Mouse (Mus musculus) limb, embryonic 11.5 days (tissue): ENCODE results near the gene Dynlrb1. TPM values are rescaled to one million over a fixed set of nuclear protein-coding genes. Genes with fewer than 3 reads are reported as not detected.

Experiments used
- ATAC-seq: fragments of 200-750 bp; cut with Nextera tagmentation; 2 replicates; pipeline ENCODE4 v1.8.0; 2017; ENCODE audit warnings: low read depth; ENCODE audit not compliant: insufficient number of reproducible peaks, low FRiP score, low TSS enrichment
- DNase-seq: peaks from one replicate; pipeline ENCODE4 v3.0.0-alpha.2; 2015; ENCODE audit warnings: low spot score
- H3K27ac ChIP-seq: fragments of 300-500 bp; sonication (generic); replicated peaks from 2 replicates; pipeline ENCODE4 v1.5.1; 2014; ENCODE audit warnings: low read depth, mild to moderate bottlenecking, low read length
- H3K27me3 ChIP-seq: fragments of 300-500 bp; sonication (generic); 2 replicates; pipeline ENCODE4 v1.6.1; 2014; ENCODE audit warnings: mild to moderate bottlenecking, low read length, mixed read lengths; ENCODE audit not compliant: control insufficient read depth, insufficient read depth
- H3K36me3 ChIP-seq: fragments of 300-500 bp; sonication (generic); 2 replicates; pipeline ENCODE4 v1.6.1; 2014; ENCODE audit warnings: mild to moderate bottlenecking, low read length, moderate library complexity, mixed read lengths; ENCODE audit not compliant: control insufficient read depth, insufficient read depth
- H3K4me1 ChIP-seq: fragments of 300-500 bp; sonication (generic); 2 replicates; pipeline ENCODE4 v1.6.1; 2014; ENCODE audit warnings: low read length, mixed read lengths; ENCODE audit not compliant: control insufficient read depth, insufficient read depth
- H3K4me2 ChIP-seq: fragments of 300-500 bp; sonication (generic); 2 replicates; pipeline ENCODE4 v1.6.1; 2014; ENCODE audit warnings: low read depth, mild to moderate bottlenecking, moderate library complexity; ENCODE audit not compliant: severe bottlenecking
- H3K4me3 ChIP-seq: fragments of 300-500 bp; sonication (generic); 2 replicates; pipeline ENCODE4 v1.5.1; 2014; ENCODE audit warnings: low read depth, low read length
- H3K9ac ChIP-seq: fragments of 300-500 bp; sonication (generic); 2 replicates; pipeline ENCODE4 v1.6.1; 2014; ENCODE audit warnings: mild to moderate bottlenecking, low read length
- H3K9me3 ChIP-seq: fragments of 300-500 bp; sonication (generic); 2 replicates; pipeline ENCODE4 v1.6.1; 2016; ENCODE audit warnings: low read length; ENCODE audit not compliant: control insufficient read depth
- WGBS: fragments of 180-500 bp; shearing (Covaris S2); extraction: QIAGEN DNeasy Blood & Tissue Kit; methylation state at CpG from one replicate; pipeline ENCODE4 v1.1.7; 2014; 5-methylcytosine and 5-hydroxymethylcytosine counted together
- polyA plus RNA-seq: library from polyadenylated mRNA; unstranded; fragments of >200 nt; fragmentation: Nextera tagmentation; extraction: Ambion mirVana; gene quantifications from 2 replicates; pipeline ENCODE4 v1.2.1, GENCODE M21; 2014

The Dynlrb1 gene
- polyA plus RNA-seq, 1 experiment from 2014 or later: 513 TPM

- 92% methylated on average over 4 of the region's 4 CpGs for WGBS
- no peak for ATAC-seq
Measured at GRCm38 (mm10) chr2:155246231-155246630, 9.9 kb downstream of the Dynlrb1 start.

GRCm38 (mm10) chr2:155248206-155248605, 11.9 kb downstream of the Dynlrb1 start:
- H3K4me1 ChIP-seq: no peaks in the 10 kb centered on the region
- no peak overlapping the region for H3K27ac ChIP-seq
- no peaks in the 10 kb centered on the region for H3K27me3 ChIP-seq
- no peak for ATAC-seq
- peaks cover 32% of the 10 kb centered on the region for H3K36me3 ChIP-seq
- 87% methylated on average over 1 of the region's 1 CpGs for WGBS
- no peak overlapping the region for H3K9ac ChIP-seq
- no peak overlapping the region for H3K4me3 ChIP-seq
- H3K4me2 ChIP-seq: no peak overlapping the region
- DNase-seq: no peak
- H3K9me3 ChIP-seq: no peaks in the 10 kb centered on the region

More at GRCm38 (mm10) chr2:155246231-155246630, 9.9 kb downstream of the Dynlrb1 start:
- H3K27ac ChIP-seq: no peak overlapping the region
- no peak overlapping the region for H3K4me3 ChIP-seq
- no peak overlapping the region for H3K9ac ChIP-seq
- no peak overlapping the region for H3K4me2 ChIP-seq
- no peaks in the 10 kb centered on the region for H3K27me3 ChIP-seq
- DNase-seq: no peak
- no peaks in the 10 kb centered on the region for H3K9me3 ChIP-seq
- no peaks in the 10 kb centered on the region for H3K4me1 ChIP-seq
- peaks cover 32% of the 10 kb centered on the region for H3K36me3 ChIP-seq

DNA sequence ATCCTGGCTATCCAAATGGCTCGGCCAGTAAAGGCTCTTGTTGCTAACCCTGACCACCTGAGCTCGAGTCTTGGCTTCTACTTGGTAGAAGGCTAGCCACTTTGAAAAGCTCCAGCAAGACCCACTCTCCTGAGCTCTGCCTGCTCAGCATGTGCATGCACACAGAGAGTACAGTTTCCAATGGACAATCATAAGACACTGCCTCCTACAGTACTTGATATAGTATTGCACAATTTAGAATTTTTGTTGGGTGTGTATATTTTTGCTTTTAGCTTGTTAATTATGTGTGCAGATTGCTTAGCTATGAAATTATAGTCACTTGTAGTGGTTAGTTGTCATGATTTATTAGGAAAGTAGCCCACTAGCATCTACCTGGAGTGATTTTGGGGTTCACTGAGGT, 12.4 kb downstream of the Dynlrb1 start:
- Histone ChIP-seq H3K4me1 (no peaks in the 10 kb centered on the region), H3K36me3 (peaks cover 30% of the 10 kb centered on the region), H3K4me3 (no peak overlapping the region), H3K9me3 (no peaks in the 10 kb centered on the region), H3K4me2 (no peak overlapping the region), H3K27me3 (no peaks in the 10 kb centered on the region), H3K27ac (no peak overlapping the region), H3K9ac (no peak overlapping the region)
- 66% methylated on average over 2 of the region's 2 CpGs for WGBS
- DNase-seq: no peak
- ATAC-seq: no peak

DNA sequence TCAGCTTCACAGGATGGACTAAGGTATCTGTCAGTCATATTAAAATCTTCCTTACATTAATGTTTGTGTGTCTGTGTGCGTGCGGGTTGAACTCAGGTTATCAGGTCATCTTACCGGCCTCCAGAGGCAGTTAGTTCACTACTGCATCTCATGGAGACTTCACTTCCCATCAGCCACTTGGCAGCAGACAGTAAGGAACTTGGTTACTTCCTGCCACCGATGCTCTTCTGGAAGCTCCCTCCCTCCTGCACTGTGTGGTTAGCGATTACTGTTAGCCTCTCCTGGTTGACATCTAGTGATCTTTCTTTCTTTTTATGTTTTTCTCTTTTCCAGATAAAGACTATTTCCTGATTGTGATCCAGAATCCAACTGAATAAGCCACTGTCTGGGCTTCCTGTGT, 13.3 kb downstream of the Dynlrb1 start:
- Histone ChIP-seq H3K4me3 (no peak overlapping the region), H3K9me3 (no peaks in the 10 kb centered on the region), H3K9ac (no peak overlapping the region), H3K4me2 (no peak overlapping the region), H3K27me3 (no peaks in the 10 kb centered on the region), H3K4me1 (no peaks in the 10 kb centered on the region), H3K27ac (no peak overlapping the region), H3K36me3 (peaks cover 29% of the 10 kb centered on the region)
- no peak for ATAC-seq
- no peak for DNase-seq
- WGBS: 95% methylated on average over 5 of the region's 5 CpGs

GRCm38 (mm10) chr2:155265526-155265925, 29.2 kb downstream of the Dynlrb1 start:
- ATAC-seq (no peak), DNase-seq (no peak)
- H3K4me1 ChIP-seq: no peaks in the 10 kb centered on the region
- no peaks in the 10 kb centered on the region for H3K9me3 ChIP-seq
- no peaks in the 10 kb centered on the region for H3K27me3 ChIP-seq
- H3K36me3 ChIP-seq: no peaks in the 10 kb centered on the region
- no peak overlapping the region for H3K9ac ChIP-seq
- H3K27ac ChIP-seq: no peak overlapping the region
- no peak overlapping the region for H3K4me2 ChIP-seq
- WGBS: 85% methylated on average over 6 of the region's 6 CpGs
- H3K4me3 ChIP-seq: no peak overlapping the region

GRCm38 (mm10) chr2:155266896-155267295, 30.6 kb downstream of the Dynlrb1 start:
- H3K4me2 ChIP-seq: no peak overlapping the region
- H3K4me1 ChIP-seq: no peaks in the 10 kb centered on the region
- no peaks in the 10 kb centered on the region for H3K36me3 ChIP-seq
- H3K27me3 ChIP-seq: no peaks in the 10 kb centered on the region
- H3K27ac ChIP-seq: no peak overlapping the region
- H3K9me3 ChIP-seq: no peaks in the 10 kb centered on the region
- ATAC-seq (no peak), DNase-seq (no peak)
- 81% methylated on average over 5 of the region's 5 CpGs for whole genome bisulfite sequencing
- H3K9ac ChIP-seq: no peak overlapping the region
- H3K4me3 ChIP-seq: no peak overlapping the region

- H3K9ac ChIP-seq: no peak overlapping the region
- no peaks in the 10 kb centered on the region for H3K9me3 ChIP-seq
- H3K36me3 ChIP-seq: no peaks in the 10 kb centered on the region
- H3K4me3 ChIP-seq: no peak overlapping the region
- DNase-seq (no peak), ATAC-seq (no peak)
- H3K4me2 ChIP-seq: no peak overlapping the region
- no peaks in the 10 kb centered on the region for H3K27me3 ChIP-seq
- WGBS: 82% methylated on average over 6 of the region's 6 CpGs
- no peak overlapping the region for H3K27ac ChIP-seq
- peaks cover under 1% of the 10 kb centered on the region; the same call in 1 of the 2 replicates for H3K4me1 ChIP-seq
Measured at GRCm38 (mm10) chr2:155271957-155272356, 35.6 kb downstream of the Dynlrb1 start.

DNA sequence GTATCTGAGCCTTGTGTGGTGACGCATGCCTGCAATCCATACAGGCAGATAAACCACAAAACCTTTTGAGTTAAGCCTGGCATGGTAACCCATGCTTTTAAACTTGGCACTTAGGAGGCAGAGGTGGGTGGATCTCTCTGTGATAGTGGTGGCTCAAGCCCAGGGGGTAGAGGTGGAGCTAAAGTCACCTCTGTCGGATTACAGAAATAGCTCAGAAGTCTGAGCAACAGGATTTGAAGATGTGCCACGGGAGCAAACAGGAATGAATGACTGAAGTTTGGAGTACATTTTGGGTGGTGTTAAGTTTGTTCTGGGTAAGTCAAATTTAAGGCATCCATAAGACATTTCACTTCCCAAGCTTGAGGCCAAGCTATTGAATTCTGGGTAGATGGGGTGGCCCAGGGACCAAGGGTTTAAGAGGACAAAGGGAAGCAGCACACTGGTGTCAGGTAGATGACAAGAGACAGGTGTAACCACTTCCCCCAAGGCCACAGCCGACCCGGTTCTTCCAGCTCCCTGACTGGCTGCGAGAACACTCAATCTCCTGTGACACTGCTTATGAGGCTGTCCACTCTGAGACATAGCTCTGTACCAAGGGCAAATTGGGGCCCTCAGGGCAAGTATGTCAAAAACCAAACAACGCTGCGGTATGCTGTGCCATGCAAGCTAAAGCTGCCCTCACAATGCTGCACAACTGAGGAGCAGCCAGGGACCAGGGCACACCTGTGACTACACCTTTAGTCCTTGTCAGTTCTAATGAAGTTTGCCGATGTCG, 36.2 kb downstream of the Dynlrb1 start:
- Histone ChIP-seq H3K27me3 (no peaks in the 10 kb centered on the region), H3K9me3 (no peaks in the 10 kb centered on the region), H3K4me3 (no peak overlapping the region), H3K4me1 (peaks cover 5% of the 10 kb centered on the region; the same call in 1 of the 2 replicates), H3K9ac (no peak overlapping the region), H3K4me2 (no peak overlapping the region), H3K27ac (no peak overlapping the region), H3K36me3 (no peaks in the 10 kb centered on the region)
- DNase-seq: no peak
- no peak for ATAC-seq
- 71% methylated on average over 10 of the region's 10 CpGs for WGBS

GRCm38 (mm10) chr2:155273603-155274002, 37.3 kb downstream of the Dynlrb1 start:
- no peak overlapping the region for H3K4me2 ChIP-seq
- H3K9ac ChIP-seq: no peak overlapping the region
- H3K36me3 ChIP-seq: no peaks in the 10 kb centered on the region
- 88% methylated on average over 8 of the region's 8 CpGs for WGBS
- H3K4me3 ChIP-seq: no peak overlapping the region
- DNase-seq: no peak
- no peak for ATAC-seq
- H3K4me1 ChIP-seq: peaks cover 5% of the 10 kb centered on the region; the same call in 1 of the 2 replicates
- H3K9me3 ChIP-seq: no peaks in the 10 kb centered on the region
- no peak overlapping the region for H3K27ac ChIP-seq
- H3K27me3 ChIP-seq: no peaks in the 10 kb centered on the region
